Mouse (Mus musculus) kidney, adult 2 months (tissue): ENCODE results near the gene Cep128.

Source experiments
- CTCF ChIP-seq: fragments of 200-500 bp; conservative IDR thresholded peaks from 2 replicates; pipeline ENCODE4 v1.5.1; 2011; ENCODE audit warnings: low read depth, mild to moderate bottlenecking, control low read depth, low read length, moderate library complexity, mixed read lengths; ENCODE audit not compliant: insufficient read depth, insufficient read length
- POLR2A ChIP-seq: fragments of 200-500 bp; IDR thresholded peaks from one replicate; pipeline ENCODE4 v1.6.1; 2011; ENCODE audit warnings: low read depth, low read length, control low read depth

- no peak for TF ChIP-seq CTCF
- no peak for TF ChIP-seq POLR2A
Measured at GRCm38 (mm10) chr12:91426499-91426898, 42.3 kb upstream of the Cep128 start.
